Mouse (Mus musculus) left cerebral cortex, postnatal 36 days (tissue): ENCODE results near the gene Ak4. TPM values are rescaled to one million over a fixed set of nuclear protein-coding genes. Genes with fewer than 3 reads are reported as not detected.
"Not testable (repeated sequence)": the region's sequence is repeated elsewhere in the genome, so short reads cannot be mapped to it uniquely, and the experiment has no call there.

ENCODE experiments used
- DNase-seq, 2 experiments: peaks; one replicate each; pipeline ENCODE4 v3.0.0; 2021 to 2022; ENCODE audit warnings: low spot score in 2 of 2, mixed read lengths in 1 of 2
- intact Hi-C: fragments of 180-260 bp; cut with DNase I; formaldehyde crosslinking; loops from one replicate; pipeline ENCODE4 v1.15.1; 2025
- total RNA-seq, 2 experiments: library from RNA; stranded (reverse); gene quantifications; 2 replicates each; pipeline ENCODE4 v1.2.3; 2021

Gene Ak4
- 10 to 100 TPM; 34.2 to 40.7 TPM for total RNA-seq

GRCm38 (mm10) chr4:101419151-101419910 is at the start of gene Ak4:
Gene Ak4 (plus strand): TSS chr4:101419277.
- peak; percentile 73 to 79 for DNase-seq
- intact Hi-C loops, result loop anchor here (5.0 kb wide), 1 partner anchor 33 kb away; no protein-coding TSS in a partner anchor

- intact Hi-C loops, result loop anchor here (5.0 kb wide), 1 partner anchor 203 kb away; no protein-coding TSS in a partner anchor
- no peak for DNase-seq
Measured at GRCm38 (mm10) chr4:101369738-101370275, 49.3 kb upstream of the Ak4 start.

GRCm38 (mm10) chr4:101372283-101372682 is 46.8 kb upstream of the Ak4 start:
- DNase-seq, result no peak
- intact Hi-C loops, result no loop called here

GRCm38 (mm10) chr4:101372751-101373150 is 46.3 kb upstream of the Ak4 start:
- intact Hi-C loops, result no loop called here
- no peak for DNase-seq

- DNase-seq, result no peak
- intact Hi-C loops, result no loop called here
Measured at GRCm38 (mm10) chr4:101374104-101374503, 45.0 kb upstream of the Ak4 start.

- no peak for DNase-seq
- intact Hi-C loops, result no loop called here
Measured at GRCm38 (mm10) chr4:101376835-101377234, 42.2 kb upstream of the Ak4 start.

- intact Hi-C loops, result no loop called here
- DNase-seq, result no peak
Measured at GRCm38 (mm10) chr4:101378241-101378640, 40.8 kb upstream of the Ak4 start.

- intact Hi-C loops, result no loop called here
- no peak for DNase-seq
Measured at GRCm38 (mm10) chr4:101378778-101379177, 40.3 kb upstream of the Ak4 start.

- intact Hi-C loops, result no loop called here
- no peak for DNase-seq
Measured at GRCm38 (mm10) chr4:101385002-101385401, 34.1 kb upstream of the Ak4 start.

- intact Hi-C loops, result no loop called here
- no peak for DNase-seq
Measured at GRCm38 (mm10) chr4:101388246-101388645, 30.8 kb upstream of the Ak4 start.

- intact Hi-C loops, result not testable (repeated sequence)
Measured at GRCm38 (mm10) chr4:101388656-101389055, 30.4 kb upstream of the Ak4 start.

GRCm38 (mm10) chr4:101392229-101392628 is 26.8 kb upstream of the Ak4 start:
- DNase-seq, result no peak
- intact Hi-C loops, result no loop called here

More at GRCm38 (mm10) chr4:101388656-101389055, 30.4 kb upstream of the Ak4 start:
- not testable (repeated sequence) for DNase-seq

- DNase-seq, result no peak
- intact Hi-C loops, result no loop called here
Measured at GRCm38 (mm10) chr4:101393292-101393711, 25.8 kb upstream of the Ak4 start.

- intact Hi-C loops, result no loop called here
- no peak for DNase-seq
Measured at GRCm38 (mm10) chr4:101395021-101395533, 24.0 kb upstream of the Ak4 start.

GRCm38 (mm10) chr4:101400025-101400594 is 19.0 kb upstream of the Ak4 start:
- intact Hi-C loops, result no loop called here
- no peak for DNase-seq

- intact Hi-C loops, result no loop called here
- no peak for DNase-seq
Measured at GRCm38 (mm10) chr4:101401945-101402344, 17.1 kb upstream of the Ak4 start.

GRCm38 (mm10) chr4:101404863-101405262 is 14.2 kb upstream of the Ak4 start:
- DNase-seq, result peak in 1 of 2 experiments; percentile 13
- intact Hi-C loops, result no loop called here

GRCm38 (mm10) chr4:101406411-101407196 is 12.5 kb upstream of the Ak4 start:
- intact Hi-C loops, result no loop called here
- no peak for DNase-seq

GRCm38 (mm10) chr4:101416966-101417365 is 2.1 kb upstream of the Ak4 start:
- intact Hi-C loops, result loop anchor here (5.0 kb wide), 1 partner anchor 35 kb away; no protein-coding TSS in a partner anchor
- DNase-seq, result peak in 1 of 2 experiments; percentile 26
